Mouse (Mus musculus): ENCODE data around the gene Mast1. TPM values are rescaled to one million over a fixed set of nuclear protein-coding genes. Genes with fewer than 3 reads are reported as not detected.

Mast1 gene
- polyA plus RNA-seq, 1 experiment = not detected

- Histone ChIP-seq H3ac (ENCODE audit: control insufficient read depth, insufficient read length, low read depth) (peak within 1 kb of the TSS; percentile 80), H3K27me3 (ENCODE audit: control insufficient read depth, insufficient read depth, insufficient read length) (no peaks in the 10 kb centered on the region), H3K79me3 (ENCODE audit: low read depth) (peaks cover 17% of the 10 kb centered on the region), H3K36me3 (ENCODE audit: control insufficient read depth, insufficient read depth) (peaks cover 9% of the 10 kb centered on the region), H3K79me2 (ENCODE audit: control insufficient read depth, insufficient read depth) (peaks cover 37% of the 10 kb centered on the region), H3K4me3 (ENCODE audit: insufficient read depth, poor library complexity, severe bottlenecking) (peak within 1 kb of the TSS; percentile 84)
- no peak for TF ChIP-seq USF1 (IDR thresholded peaks at IDR 0.05; ENCODE audit: low read depth)
- peak; percentile 99 for TF ChIP-seq MAX (IDR thresholded peaks at IDR 0.05)
Measured at GRCm38 (mm10) chr8:84978248-84978940, 41.2 kb upstream of the Mast1 start, which contains the start of gene Junb. Gene Junb (minus strand): TSS chr8:84978718.

- Histone ChIP-seq H3ac (ENCODE audit: control insufficient read depth, insufficient read length, low read depth) (peak overlapping the region; percentile 80), H3K4me3 (ENCODE audit: insufficient read depth, poor library complexity, severe bottlenecking) (peak overlapping the region; percentile 84), H3K79me3 (ENCODE audit: low read depth) (peaks cover 17% of the 10 kb centered on the region), H3K79me2 (ENCODE audit: control insufficient read depth, insufficient read depth) (peaks cover 37% of the 10 kb centered on the region), H3K36me3 (ENCODE audit: control insufficient read depth, insufficient read depth) (peaks cover 10% of the 10 kb centered on the region), H3K27me3 (ENCODE audit: control insufficient read depth, insufficient read depth, insufficient read length) (no peaks in the 10 kb centered on the region)
- TF ChIP-seq USF1 (IDR thresholded peaks at IDR 0.05; ENCODE audit: low read depth) = peak; percentile 30
- no peak for TF ChIP-seq MYOG (IDR thresholded peaks at IDR 0.05; ENCODE audit: control insufficient read depth, extremely low read depth, insufficient read length)
Measured at GRCm38 (mm10) chr8:84977435-84978247, 40.5 kb upstream of the Mast1 start.

GRCm38 (mm10) chr8:84976763-84977434 is 39.7 kb upstream of the Mast1 start:
- peak overlapping the region; percentile 84 for H3K4me3 ChIP-seq (ENCODE audit: insufficient read depth, poor library complexity, severe bottlenecking)
- H3K27me3 ChIP-seq (ENCODE audit: control insufficient read depth, insufficient read depth, insufficient read length) = no peaks in the 10 kb centered on the region
- no peak for TF ChIP-seq MAX (IDR thresholded peaks at IDR 0.05)
- no peak for TF ChIP-seq MYOD1 (IDR thresholded peaks at IDR 0.05; ENCODE audit: control insufficient read depth, insufficient read length, low read depth)
- TF ChIP-seq CTCF (IDR thresholded peaks at IDR 0.05; ENCODE audit: control insufficient read depth, insufficient read depth, insufficient read length) = no peak
- no peak for TF ChIP-seq USF1 (IDR thresholded peaks at IDR 0.05; ENCODE audit: low read depth)
- TF ChIP-seq MYOG (IDR thresholded peaks at IDR 0.05; ENCODE audit: control insufficient read depth, extremely low read depth, insufficient read length) = no peak
- no peak for TF ChIP-seq FOSL1 (IDR thresholded peaks at IDR 0.05; ENCODE audit: insufficient read depth, low read length, poor library complexity, severe bottlenecking)
- TF ChIP-seq CEBPB (IDR thresholded peaks at IDR 0.05; ENCODE audit: low read depth) = no peak
- H3ac ChIP-seq (ENCODE audit: control insufficient read depth, insufficient read length, low read depth) = peak overlapping the region; percentile 80
- H3K79me2 ChIP-seq (ENCODE audit: control insufficient read depth, insufficient read depth) = peaks cover 37% of the 10 kb centered on the region
- peaks cover 17% of the 10 kb centered on the region for H3K79me3 ChIP-seq (ENCODE audit: low read depth)
- peaks cover 16% of the 10 kb centered on the region for H3K36me3 ChIP-seq (ENCODE audit: control insufficient read depth, insufficient read depth)

- Histone ChIP-seq H3K4me3 (ENCODE audit: insufficient read depth, poor library complexity, severe bottlenecking) (peak overlapping the region; percentile 84), H3ac (ENCODE audit: control insufficient read depth, insufficient read length, low read depth) (peak overlapping the region; percentile 77), H3K79me2 (ENCODE audit: control insufficient read depth, insufficient read depth) (peaks cover 41% of the 10 kb centered on the region), H3K36me3 (ENCODE audit: control insufficient read depth, insufficient read depth) (peaks cover 23% of the 10 kb centered on the region), H3K27me3 (ENCODE audit: control insufficient read depth, insufficient read depth, insufficient read length) (no peaks in the 10 kb centered on the region), H3K79me3 (ENCODE audit: low read depth) (peaks cover 17% of the 10 kb centered on the region)
- TF ChIP-seq USF1 (IDR thresholded peaks at IDR 0.05; ENCODE audit: low read depth) (no peak), MYOG (IDR thresholded peaks at IDR 0.05; ENCODE audit: control insufficient read depth, extremely low read depth, insufficient read length) (no peak), CTCF (IDR thresholded peaks at IDR 0.05; ENCODE audit: control insufficient read depth, insufficient read depth, insufficient read length) (peak; percentile 9)
Measured at GRCm38 (mm10) chr8:84976031-84976762, 39.0 kb upstream of the Mast1 start.

- TF ChIP-seq USF1 (IDR thresholded peaks at IDR 0.05; ENCODE audit: low read depth) = no peak
- TF ChIP-seq CTCF (IDR thresholded peaks at IDR 0.05; ENCODE audit: control insufficient read depth, insufficient read depth, insufficient read length) = peak; percentile 60
- Histone ChIP-seq H3ac (ENCODE audit: control insufficient read depth, insufficient read length, low read depth) (no peak overlapping the region), H3K36me3 (ENCODE audit: control insufficient read depth, insufficient read depth) (peaks cover 30% of the 10 kb centered on the region), H3K79me3 (ENCODE audit: low read depth) (peaks cover 23% of the 10 kb centered on the region), H3K27me3 (ENCODE audit: control insufficient read depth, insufficient read depth, insufficient read length) (no peaks in the 10 kb centered on the region), H3K4me3 (ENCODE audit: insufficient read depth, poor library complexity, severe bottlenecking) (no peak overlapping the region), H3K79me2 (ENCODE audit: control insufficient read depth, insufficient read depth) (peaks cover 49% of the 10 kb centered on the region)
Measured at GRCm38 (mm10) chr8:84975434-84975833, 38.3 kb upstream of the Mast1 start.

Data from C2C12 (cell line).